Mouse (Mus musculus): ENCODE data around the gene Gmeb1.

DNA sequence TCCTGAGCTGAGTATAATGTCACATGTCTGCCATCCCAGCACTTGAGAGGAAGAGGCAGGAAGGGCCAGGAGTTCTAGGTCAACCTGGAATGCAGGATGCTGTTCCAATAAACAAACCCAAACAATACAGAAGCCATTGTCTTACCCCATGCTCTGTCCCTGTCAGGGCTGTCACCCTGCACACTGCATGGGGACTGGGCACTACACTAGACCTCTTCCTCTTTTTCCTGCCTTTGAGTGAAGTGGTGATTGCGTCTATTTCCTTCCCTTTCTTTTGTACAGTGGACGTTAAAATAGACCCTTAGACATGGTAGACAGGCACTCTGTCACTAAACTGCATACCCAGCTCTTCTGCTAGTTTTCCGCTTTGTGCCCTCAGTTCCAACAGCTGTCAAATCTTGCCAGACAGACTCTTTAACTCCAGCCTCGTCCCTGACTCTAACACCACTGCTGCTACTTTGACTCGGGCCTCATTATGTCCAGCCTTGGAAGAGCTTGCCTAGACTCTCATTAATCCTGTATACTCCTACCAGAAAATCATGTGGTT, 13.9 kb downstream of the Gmeb1 start:
- TF ChIP-seq POLR2A (IDR thresholded peaks at IDR 0.05; ENCODE audit: insufficient read depth, low read length) (no peak), CTCF (IDR thresholded peaks at IDR 0.05; ENCODE audit: low read depth, low read length) (no peak)

Data from ES-Bruce4 (cell line).